Mouse (Mus musculus) MEL (cell line): Measurements from ENCODE around the gene Ugt1a10.
"Not testable (repeated sequence)": the region's sequence is repeated elsewhere in the genome, so short reads cannot be mapped to it uniquely, and the experiment has no call there.

Experiments
- CTCF ChIP-seq, 3 experiments: IDR thresholded peaks in 2 of 3; conservative IDR thresholded peaks in 1 of 3; 2 replicates each; pipeline ENCODE4 v1.5.1; 2011 to 2012; ENCODE audit warnings: low read length in 3 of 3, low read depth in 2 of 3, mild to moderate bottlenecking in 2 of 3, improper control_type of control experiment in 1 of 3, inconsistent platforms in 1 of 3, mixed read lengths in 1 of 3, moderate library complexity in 1 of 3; ENCODE audit not compliant: control insufficient read depth in 1 of 3, insufficient read depth in 1 of 3, poor library complexity in 1 of 3, severe bottlenecking in 1 of 3
- GATA1 ChIP-seq: IDR thresholded peaks from 2 replicates; pipeline ENCODE4 v1.6.1; 2011; ENCODE audit warnings: low read depth, low read length, improper control_type of control experiment
- MAX ChIP-seq: IDR thresholded peaks from 2 replicates; pipeline ENCODE4 v1.6.1; 2011; ENCODE audit warnings: low read length, improper control_type of control experiment
- POLR2A ChIP-seq, 2 experiments: IDR thresholded peaks; 2 replicates each; pipeline ENCODE4 v1.6.1; 2011 to 2012; ENCODE audit warnings: low read length in 2 of 2, mild to moderate bottlenecking in 2 of 2, control low read depth in 1 of 2, improper control_type of control experiment in 1 of 2, low read depth in 1 of 2, moderate library complexity in 1 of 2; ENCODE audit not compliant: control insufficient read depth in 1 of 2, insufficient read depth in 1 of 2, poor library complexity in 1 of 2
- POLR2AphosphoS2 ChIP-seq: IDR thresholded peaks from 2 replicates; pipeline ENCODE4 v1.6.1; 2011; ENCODE audit warnings: low read length, improper control_type of control experiment
- RCOR1 ChIP-seq: IDR thresholded peaks from 2 replicates; pipeline ENCODE4 v1.6.1; 2012; ENCODE audit warnings: low read depth, mild to moderate bottlenecking, inconsistent platforms, low read length, improper control_type of control experiment
- TCF12 ChIP-seq: IDR thresholded peaks from 2 replicates; pipeline ENCODE4 v1.6.1; 2014; ENCODE audit warnings: low read depth, mild to moderate bottlenecking, inconsistent platforms, low read length, improper control_type of control experiment, moderate library complexity
- USF2 ChIP-seq, 2 experiments: IDR thresholded peaks; 2 replicates each; pipeline ENCODE4 v1.6.1; 2011 to 2012; ENCODE audit warnings: improper control_type of control experiment in 2 of 2, low read length in 2 of 2, borderline replicate concordance in 1 of 2, inconsistent platforms in 1 of 2, low read depth in 1 of 2, mild to moderate bottlenecking in 1 of 2; ENCODE audit not compliant: insufficient read depth in 1 of 2

GRCm38 (mm10) chr1:88112769-88113168, 57.6 kb downstream of the Ugt1a10 start:
- not testable (repeated sequence) for TF ChIP-seq POLR2AphosphoS2; CTCF (IDR thresholded peaks at IDR 0.05 in 2 of 3, conservative IDR thresholded peaks at IDR 0.05 in 1 of 3; ENCODE audit: control insufficient read depth in 1 of 3, insufficient read depth in 1 of 3, low read depth in 2 of 3, low read length in 3 of 3, poor library complexity in 1 of 3, severe bottlenecking in 1 of 3); MAX; GATA1; RCOR1; USF2 (IDR thresholded peaks at IDR 0.05; ENCODE audit: borderline replicate concordance in 1 of 2, insufficient read depth in 1 of 2, low read depth in 1 of 2, low read length in 2 of 2); TCF12; POLR2A (IDR thresholded peaks at IDR 0.05; ENCODE audit: control insufficient read depth in 1 of 2, insufficient read depth in 1 of 2, low read depth in 1 of 2, low read length in 2 of 2, poor library complexity in 1 of 2)
